Mouse (Mus musculus): ENCODE results near the gene Scn2a.
"Not testable (repeated sequence)": the region's sequence is repeated elsewhere in the genome, so short reads cannot be mapped to it uniquely, and the experiment has no call there.

Scn2a gene

GRCm38 (mm10) chr2:65701175-65701574, 80.6 kb downstream of the Scn2a start:
- no peak for DNase-seq

- DNase-seq = no peak
These were observed 101.7 kb downstream of the Scn2a start for GRCm38 (mm10) chr2:65722219-65722800.

GRCm38 (mm10) chr2:65745400-65745799, 124.8 kb downstream of the Scn2a start:
- no peak for DNase-seq

- DNase-seq = no peak
These were observed 161.9 kb downstream of the Scn2a start for GRCm38 (mm10) chr2:65782442-65782841.

- no peak for DNase-seq
These were observed 162.8 kb downstream of the Scn2a start for GRCm38 (mm10) chr2:65783392-65783791.

- no peak for DNase-seq
These were observed 171.9 kb downstream of the Scn2a start for GRCm38 (mm10) chr2:65792516-65792915.

- no peak for DNase-seq
These were observed 173.0 kb downstream of the Scn2a start for GRCm38 (mm10) chr2:65793593-65793992.

- DNase-seq = no peak
These were observed 180.6 kb downstream of the Scn2a start for GRCm38 (mm10) chr2:65801054-65801709.

- no peak for DNase-seq
These were observed 186.0 kb downstream of the Scn2a start for GRCm38 (mm10) chr2:65806556-65806955.

- DNase-seq = not testable (repeated sequence)
These were observed 190.6 kb downstream of the Scn2a start for GRCm38 (mm10) chr2:65811203-65811602.

All from lung, adult 18-20 months (tissue).